Mouse (Mus musculus): ENCODE measurements around the gene Ip6k1.
A peak's percentile ranks its signal among the peaks of the same experiment; 100 is the strongest.

DNA sequence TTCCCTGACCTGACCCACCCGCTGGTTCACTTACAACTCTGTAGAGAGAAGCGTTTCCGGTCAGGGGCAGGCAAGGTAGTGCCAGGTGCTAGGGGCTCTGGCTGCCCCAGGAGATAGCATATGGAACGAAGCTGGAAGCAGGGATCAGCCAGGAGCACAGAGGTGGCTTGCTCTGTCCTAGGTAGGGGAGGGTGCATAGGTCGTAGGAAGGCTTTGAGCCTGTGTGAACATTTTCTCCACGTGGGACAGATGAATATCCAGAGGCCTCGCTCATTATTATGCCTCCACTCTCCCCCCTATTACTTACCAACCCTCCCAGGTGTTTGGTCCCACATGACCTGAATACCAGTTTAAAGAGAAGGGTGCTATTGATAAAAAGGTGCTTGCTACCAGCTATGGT, 50.1 kb downstream of the Ip6k1 start:
- TF ChIP-seq POLR2AphosphoS2 (IDR thresholded peaks at IDR 0.05; ENCODE audit: insufficient read length, low read depth) (peak; percentile 54), TCF12 (IDR thresholded peaks at IDR 0.05; ENCODE audit: insufficient read depth, poor library complexity, severe bottlenecking) (no peak), POLR2A (IDR thresholded peaks at IDR 0.05; ENCODE audit: insufficient read length, low read depth) (no peak), MAX (IDR thresholded peaks at IDR 0.05; ENCODE audit: low read depth) (no peak), CEBPB (IDR thresholded peaks at IDR 0.05; ENCODE audit: insufficient read depth, poor library complexity, severe bottlenecking) (no peak), USF1 (IDR thresholded peaks at IDR 0.05; ENCODE audit: low read depth) (no peak), E2F4 (IDR thresholded peaks at IDR 0.05; ENCODE audit: insufficient read depth) (no peak), MYOG (IDR thresholded peaks at IDR 0.05; ENCODE audit: control insufficient read depth in 1 of 3, insufficient read depth in 1 of 3, insufficient read length in 2 of 3, low read depth in 2 of 3) (no peak), REST (IDR thresholded peaks at IDR 0.05; ENCODE audit: insufficient read depth, insufficient read length) (no peak), MYOD1 (IDR thresholded peaks at IDR 0.05; ENCODE audit: control insufficient read depth in 1 of 3, insufficient read length in 2 of 3, low read depth in 2 of 3) (no peak), SRF (IDR thresholded peaks at IDR 0.05; ENCODE audit: control insufficient read depth, insufficient read length, low read depth) (no peak)

Measured in myocyte (in vitro differentiated cells).